Mouse (Mus musculus) CH12.LX (cell line): ENCODE data around the gene Gm4869. TPM values are rescaled to one million over a fixed set of nuclear protein-coding genes. Genes with fewer than 3 reads are reported as not detected.

Experiments
- DNase-seq: peaks from one replicate; pipeline ENCODE4 v3.0.0-alpha.2; 2013; ENCODE audit errors: extremely low read depth
- H3K27ac ChIP-seq: 2 replicates; pipeline ENCODE4 v1.5.1; 2012; ENCODE audit warnings: low read depth, mild to moderate bottlenecking, control low read depth, moderate library complexity; ENCODE audit not compliant: insufficient read depth
- H3K27me3 ChIP-seq: replicated peaks from 2 replicates; pipeline ENCODE3; 2012; ENCODE audit warnings: inconsistent platforms
- H3K36me3 ChIP-seq, 2 experiments: replicated peaks in 1 of 2; 2 replicates each; pipeline versions ENCODE3 to v1.6.1; 2012; ENCODE audit warnings: inconsistent platforms in 1 of 2, low read length in 1 of 2, mild to moderate bottlenecking in 1 of 2, mixed read lengths in 1 of 2, moderate library complexity in 1 of 2; ENCODE audit not compliant: control insufficient read depth in 1 of 2, insufficient read depth in 1 of 2
- H3K4me1 ChIP-seq, 2 experiments: 2 replicates each; pipeline ENCODE4 v1.6.1; 2012; ENCODE audit warnings: inconsistent platforms in 1 of 2, moderate library complexity in 1 of 2; ENCODE audit not compliant: insufficient read depth in 2 of 2, control insufficient read depth in 1 of 2
- H3K4me2 ChIP-seq: 2 replicates; pipeline ENCODE4 v1.6.1; 2012; ENCODE audit warnings: low read depth, mild to moderate bottlenecking, control low read depth; ENCODE audit not compliant: poor library complexity, insufficient read depth, severe bottlenecking
- H3K4me3 ChIP-seq, 3 experiments: fragments of 150-350 bp in 1 of 3; sonication (generic) in 1 of 3; replicated peaks in 1 of 3; 2 replicates each; pipeline versions ENCODE3 to v1.5.1; 2011 to 2012; ENCODE audit warnings: low read depth in 2 of 3, low read length in 2 of 3, mild to moderate bottlenecking in 2 of 3, moderate library complexity in 2 of 3, control low read depth in 1 of 3, improper control_type of control experiment in 1 of 3, inconsistent platforms in 1 of 3, mixed read lengths in 1 of 3; ENCODE audit not compliant: poor library complexity in 1 of 3
- H3K79me2 ChIP-seq: replicated peaks from 2 replicates; pipeline ENCODE4 v1.6.1; 2012; ENCODE audit warnings: mild to moderate bottlenecking, moderate library complexity; ENCODE audit not compliant: control insufficient read depth, poor library complexity, insufficient read depth, severe bottlenecking; ENCODE audit errors: extremely low read depth
- H3K9ac ChIP-seq: 2 replicates; pipeline ENCODE4 v1.6.1; 2012; ENCODE audit warnings: low read depth, mild to moderate bottlenecking, control low read depth, moderate library complexity; ENCODE audit not compliant: insufficient read depth
- H3K9me3 ChIP-seq: replicated peaks from 2 replicates; pipeline ENCODE3; 2012; ENCODE audit warnings: low read length, inconsistent platforms, mixed read lengths
- BHLHE40 ChIP-seq: IDR thresholded peaks from 2 replicates; pipeline ENCODE4 v1.6.1; 2011; ENCODE audit warnings: mild to moderate bottlenecking, low read depth, low read length, improper control_type of control experiment
- CTCF ChIP-seq, 2 experiments: IDR thresholded peaks in 1 of 2; conservative IDR thresholded peaks in 1 of 2; 2 replicates each; pipeline ENCODE4 v1.5.1; 2011 to 2012; ENCODE audit warnings: low read depth in 2 of 2, low read length in 2 of 2, improper control_type of control experiment in 1 of 2, inconsistent platforms in 1 of 2, mild to moderate bottlenecking in 1 of 2, moderate library complexity in 1 of 2
- ETS1 ChIP-seq: conservative IDR thresholded peaks from 2 replicates; pipeline ENCODE4 v1.6.1; 2012; ENCODE audit warnings: low read depth, mild to moderate bottlenecking, inconsistent platforms, low read length, improper control_type of control experiment, moderate library complexity
- HCFC1 ChIP-seq: IDR thresholded peaks from 2 replicates; pipeline ENCODE4 v1.6.1; 2012; ENCODE audit warnings: low read depth, mild to moderate bottlenecking, inconsistent platforms, low read length, improper control_type of control experiment
- IRF4 ChIP-seq: IDR thresholded peaks from 2 replicates; pipeline ENCODE4 v1.6.1; 2014; ENCODE audit warnings: low read depth, mild to moderate bottlenecking, inconsistent platforms, low read length, improper control_type of control experiment
- JUND ChIP-seq: conservative IDR thresholded peaks from 2 replicates; pipeline ENCODE4 v1.6.1; 2011; ENCODE audit warnings: low read depth, low read length, improper control_type of control experiment
- KAT2A ChIP-seq: IDR thresholded peaks from 2 replicates; pipeline ENCODE4 v1.6.1; 2012; ENCODE audit warnings: low read length, improper control_type of control experiment, inconsistent platforms; ENCODE audit not compliant: insufficient replicate concordance
- MAX ChIP-seq: IDR thresholded peaks from 2 replicates; pipeline ENCODE4 v1.6.1; 2011; ENCODE audit warnings: low read length, improper control_type of control experiment
- MAZ ChIP-seq: IDR thresholded peaks from 2 replicates; pipeline ENCODE4 v1.6.1; 2012; ENCODE audit warnings: low read depth, mild to moderate bottlenecking, inconsistent platforms, low read length, improper control_type of control experiment, moderate library complexity
- NRF1 ChIP-seq: IDR thresholded peaks from 2 replicates; pipeline ENCODE4 v1.6.1; 2014; ENCODE audit warnings: low read depth, mild to moderate bottlenecking, inconsistent platforms, low read length, improper control_type of control experiment, moderate library complexity
- POLR2A ChIP-seq: IDR thresholded peaks from 2 replicates; pipeline ENCODE4 v1.6.1; 2011; ENCODE audit warnings: low read depth, mild to moderate bottlenecking, improper control_type of control experiment, low read length
- POLR2AphosphoS2 ChIP-seq: IDR thresholded peaks from 2 replicates; pipeline ENCODE4 v1.6.1; 2011; ENCODE audit warnings: low read depth, low read length, improper control_type of control experiment
- RAD21 ChIP-seq: IDR thresholded peaks from 2 replicates; pipeline ENCODE4 v1.6.1; 2011; ENCODE audit warnings: low read depth, mild to moderate bottlenecking, low read length, improper control_type of control experiment, moderate library complexity
- RCOR1 ChIP-seq: conservative IDR thresholded peaks from 2 replicates; pipeline ENCODE4 v1.6.1; 2012; ENCODE audit warnings: low read depth, mild to moderate bottlenecking, inconsistent platforms, low read length, improper control_type of control experiment
- SMC3 ChIP-seq: IDR thresholded peaks from 2 replicates; pipeline ENCODE4 v1.6.1; 2011; ENCODE audit warnings: low read depth, low read length, improper control_type of control experiment
- UBTF ChIP-seq: IDR thresholded peaks from 2 replicates; pipeline ENCODE4 v1.6.1; 2012; ENCODE audit warnings: low read depth, mild to moderate bottlenecking, inconsistent platforms, low read length, improper control_type of control experiment, moderate library complexity
- USF2 ChIP-seq: conservative IDR thresholded peaks from 2 replicates; pipeline ENCODE4 v1.6.1; 2011; ENCODE audit warnings: low read depth, low read length, improper control_type of control experiment
- ZC3H11A ChIP-seq: IDR thresholded peaks from 2 replicates; pipeline ENCODE4 v1.6.1; 2012; ENCODE audit warnings: low read depth, mild to moderate bottlenecking, inconsistent platforms, low read length, improper control_type of control experiment
- dilution Hi-C: fragments of 300-500 bp; cut with MboI; formaldehyde crosslinking; loops from 2 replicates; pipeline ENCODE4 v1.14.3; 2020; ENCODE audit warnings: low sequenced_read_pairs; ENCODE audit not compliant: extremely low pct_unique_long_range_greater_than_20kb, extremely low pct_ligation_motif_present
- in situ Hi-C: fragments of 300-500 bp; cut with MboI; formaldehyde crosslinking; loops from 3 replicates; pipeline ENCODE4 v1.14.3; 2019; ENCODE audit warnings: low sequenced_read_pairs, low pct_ligation_motif_present, low pct_unique_long_range_greater_than_20kb, mixed read lengths
- polyA plus RNA-seq: library from polyadenylated mRNA; unstranded; fragments of >175 nt; gene quantifications from 2 replicates; pipeline ENCODE4 v1.2.1, GENCODE M21; 2012; ENCODE audit warnings: low read depth; ENCODE audit not compliant: insufficient read length
- total RNA-seq, 2 experiments: library from RNA; depleted of rRNA; stranded (reverse); fragments of 300-350 nt in 1 of 2; fragments of >200 nt in 1 of 2; gene quantifications; 2 replicates each; pipeline ENCODE4 v1.2.3; 2012 to 2014

The Gm4869 gene
- not detected in 2 replicates for total RNA-seq (2012; rRNA removed)
- 0.09 TPM in 1 of 2 replicates, not detected in the other for total RNA-seq (2014; rRNA removed)
- 0.11 TPM in 1 of 2 replicates, not detected in the other for polyA plus RNA-seq

- no peaks in the 10 kb centered on the region for H3K9me3 ChIP-seq
- H3K36me3 ChIP-seq: peaks cover 51 to 74% of the 10 kb centered on the region in 2 experiments
- peaks cover 0 to 17% of the 10 kb centered on the region in 2 experiments; a peak in 2 of 4 replicates for H3K4me1 ChIP-seq
- no peak within 1 kb of the TSS for H3K27ac ChIP-seq
- no peak within 1 kb of the TSS for H3K9ac ChIP-seq
- no peak for TF ChIP-seq MAX
- TF ChIP-seq MAZ: no peak
- TF ChIP-seq POLR2A: no peak
- TF ChIP-seq KAT2A: no peak
- TF ChIP-seq JUND: no peak
- no peak for TF ChIP-seq HCFC1
- no peak for TF ChIP-seq IRF4
- no peak for TF ChIP-seq NRF1
- no peak for TF ChIP-seq BHLHE40
- TF ChIP-seq RAD21: no peak
- no peak for TF ChIP-seq RCOR1
- TF ChIP-seq ETS1: no peak
- TF ChIP-seq UBTF: no peak
- TF ChIP-seq CTCF (conservative IDR thresholded peaks at IDR 0.05 in 1 of 2, IDR thresholded peaks at IDR 0.05 in 1 of 2; ENCODE audit: low read depth in 2 of 2, low read length in 2 of 2): no peak
- no peak for TF ChIP-seq POLR2AphosphoS2
- no peak for TF ChIP-seq USF2
- no peak for DNase-seq
- dilution Hi-C loops: no loop called here
- no peak within 1 kb of the TSS for H3K4me3 ChIP-seq
- no peaks in the 10 kb centered on the region for H3K27me3 ChIP-seq
- in situ Hi-C loops: no loop called here
- no peak within 1 kb of the TSS for H3K4me2 ChIP-seq
- no peaks in the 10 kb centered on the region for H3K79me2 ChIP-seq
Measured at GRCm38 (mm10) chr5:140445345-140445744, at the start of gene Gm4869. Gene Gm4869 (plus strand): TSS chr5:140445645.

DNA sequence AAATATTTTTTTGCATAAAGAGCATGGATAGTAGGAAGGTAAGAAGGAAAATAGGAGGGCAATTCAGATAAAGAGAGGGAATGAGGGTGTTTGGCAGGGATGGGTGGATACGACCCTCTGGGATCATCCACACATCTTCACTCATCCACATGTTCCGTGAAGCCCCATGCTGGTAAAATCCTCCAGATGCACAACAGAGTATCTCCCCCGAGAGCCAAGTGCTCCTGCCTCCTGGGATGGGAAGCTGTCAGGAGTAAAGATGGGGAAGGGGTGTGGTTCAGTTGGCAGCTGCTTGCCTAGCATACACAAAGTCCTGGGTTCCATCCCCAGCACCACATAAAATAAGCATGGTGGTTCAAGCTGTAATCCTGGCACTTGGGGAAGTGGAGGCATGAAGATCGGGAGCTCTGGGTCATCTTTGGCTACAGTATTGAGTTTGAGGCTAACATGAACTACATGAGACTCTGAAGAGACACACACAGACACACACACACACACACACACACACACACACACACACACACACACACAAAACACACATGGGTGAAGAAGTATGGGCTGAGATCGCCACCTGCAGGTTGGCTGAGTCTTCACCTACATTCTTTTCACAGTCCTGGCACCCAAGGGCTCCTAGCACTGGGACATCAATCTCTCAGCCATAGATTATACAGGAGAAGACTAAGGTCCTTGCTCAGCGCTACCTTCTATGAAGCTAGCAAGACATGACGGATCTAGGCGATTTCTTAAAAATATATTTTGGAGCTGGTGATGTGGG is 49.1 kb upstream of the Gm4869 start:
- no peak overlapping the region for H3K4me3 ChIP-seq
- H3K27me3 ChIP-seq: peaks cover 5% of the 10 kb centered on the region
- no peak overlapping the region for H3K9ac ChIP-seq
- no peaks in the 10 kb centered on the region for H3K36me3 ChIP-seq
- H3K79me2 ChIP-seq: no peaks in the 10 kb centered on the region
- H3K9me3 ChIP-seq: peaks cover under 1% of the 10 kb centered on the region
- in situ Hi-C loops (no loop called here), dilution Hi-C loops (no loop called here)
- no peak overlapping the region for H3K4me2 ChIP-seq
- TF ChIP-seq ZC3H11A (no peak), CTCF (conservative IDR thresholded peaks at IDR 0.05 in 1 of 2, IDR thresholded peaks at IDR 0.05 in 1 of 2; ENCODE audit: low read depth in 2 of 2, low read length in 2 of 2) (peak in 1 of 2 experiments; percentile 85; a peak in 2 of 4 replicates), SMC3 (peak; percentile 85), RAD21 (peak; percentile 85)
- peaks cover 0 to 5% of the 10 kb centered on the region in 2 experiments; a peak in 2 of 4 replicates for H3K4me1 ChIP-seq
- DNase-seq: peak; percentile 69
- no peak overlapping the region for H3K27ac ChIP-seq
